Mouse (Mus musculus): ENCODE measurements at regions not wholly inside any gene's neighbourhood (a gene's known extent, or its start where the extent isn't known, plus 50 kb on each side); places are given as distances from the start of the nearest gene placed in this dataset.

- 91% methylated on average over 3 of the region's 3 CpGs for WGBS
These were observed 672.2 kb upstream of the 4930452B06Rik start for GRCm38 (mm10) chr14:9338220-9338619.

DNA sequence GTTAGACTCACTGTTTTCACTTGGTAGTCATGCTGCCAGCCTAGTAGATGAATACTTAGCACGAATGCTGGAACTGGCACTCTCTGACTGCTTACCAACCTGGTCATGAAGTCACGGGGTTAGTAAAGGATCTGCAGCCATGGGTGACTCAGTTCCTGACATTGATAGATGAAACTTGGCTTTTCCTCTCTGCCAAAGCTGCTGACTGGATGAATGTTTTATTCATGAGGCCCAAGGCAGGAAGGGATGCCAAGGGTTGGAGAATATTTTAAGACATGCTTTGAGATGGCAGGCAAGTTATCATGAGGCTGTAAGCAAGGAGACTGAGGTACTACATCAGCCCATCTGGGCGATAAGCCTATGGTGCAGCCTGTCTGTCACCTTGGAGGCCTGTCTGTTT lies 671.1 kb upstream of the 4930452B06Rik start:
- Histone ChIP-seq H3K4me2 (replicated peaks) (no peak overlapping the region), H3K27me3 (no peaks in the 10 kb centered on the region), H3K9me3 (replicated peaks) (no peaks in the 10 kb centered on the region), H3K27ac (no peak overlapping the region), H3K4me3 (no peak overlapping the region), H3K4me1 (no peaks in the 10 kb centered on the region), H3K36me3 (no peaks in the 10 kb centered on the region), H3K9ac (no peak overlapping the region)
- 45% methylated on average over 3 of the region's 3 CpGs for WGBS
- ATAC-seq (ENCODE audit: low FRiP score) = peak; percentile 64; the same call in 1 of the 2 replicates

More at GRCm38 (mm10) chr14:9338220-9338619, 672.2 kb upstream of the 4930452B06Rik start:
- H3K4me1 ChIP-seq = no peaks in the 10 kb centered on the region
- H3K36me3 ChIP-seq = no peaks in the 10 kb centered on the region
- H3K27ac ChIP-seq = no peak overlapping the region
- ATAC-seq (ENCODE audit: low FRiP score) = no peak
- no peak overlapping the region for H3K4me2 ChIP-seq (replicated peaks)
- H3K27me3 ChIP-seq = no peaks in the 10 kb centered on the region
- no peaks in the 10 kb centered on the region for H3K9me3 ChIP-seq (replicated peaks)
- no peak overlapping the region for H3K4me3 ChIP-seq
- H3K9ac ChIP-seq = no peak overlapping the region

- Histone ChIP-seq H3K4me3 (no peak overlapping the region), H3K27ac (no peak overlapping the region), H3K36me3 (no peaks in the 10 kb centered on the region), H3K9ac (no peak overlapping the region), H3K4me2 (replicated peaks) (no peak overlapping the region), H3K27me3 (no peaks in the 10 kb centered on the region), H3K9me3 (replicated peaks) (no peaks in the 10 kb centered on the region), H3K4me1 (peaks cover 9% of the 10 kb centered on the region; the same call in 1 of the 2 replicates)
- 37% methylated on average over 3 of the region's 3 CpGs for WGBS
- ATAC-seq (ENCODE audit: low FRiP score) = no peak
These were observed 665.6 kb upstream of the 4930452B06Rik start for GRCm38 (mm10) chr14:9331593-9331992.

DNA sequence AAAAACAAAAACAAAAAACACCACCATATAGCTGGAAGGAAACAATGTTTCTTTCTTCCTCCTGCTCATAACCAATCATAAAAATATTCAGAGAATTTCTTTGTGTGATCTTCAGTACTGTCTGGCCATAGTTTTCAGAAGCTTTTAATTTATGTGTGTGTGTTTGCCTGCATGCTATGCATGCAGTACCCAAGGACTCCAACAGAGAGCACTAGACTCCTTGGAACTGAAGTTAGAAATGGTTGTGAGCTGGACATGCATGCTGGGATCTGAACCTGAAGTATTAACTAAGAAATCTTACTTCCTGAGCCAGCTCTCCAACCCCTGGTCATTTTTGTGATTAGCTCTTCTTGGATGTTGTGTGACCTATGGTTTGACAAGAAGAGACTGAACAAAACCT lies 664.7 kb upstream of the 4930452B06Rik start:
- peaks cover 9% of the 10 kb centered on the region; the same call in 1 of the 2 replicates for H3K4me1 ChIP-seq
- H3K9ac ChIP-seq = no peak overlapping the region
- no peaks in the 10 kb centered on the region for H3K9me3 ChIP-seq (replicated peaks)
- H3K4me3 ChIP-seq = no peak overlapping the region
- ATAC-seq (ENCODE audit: low FRiP score) = no peak
- H3K27me3 ChIP-seq = no peaks in the 10 kb centered on the region
- no peak overlapping the region for H3K27ac ChIP-seq
- H3K4me2 ChIP-seq (replicated peaks) = no peak overlapping the region
- H3K36me3 ChIP-seq = no peaks in the 10 kb centered on the region

DNA sequence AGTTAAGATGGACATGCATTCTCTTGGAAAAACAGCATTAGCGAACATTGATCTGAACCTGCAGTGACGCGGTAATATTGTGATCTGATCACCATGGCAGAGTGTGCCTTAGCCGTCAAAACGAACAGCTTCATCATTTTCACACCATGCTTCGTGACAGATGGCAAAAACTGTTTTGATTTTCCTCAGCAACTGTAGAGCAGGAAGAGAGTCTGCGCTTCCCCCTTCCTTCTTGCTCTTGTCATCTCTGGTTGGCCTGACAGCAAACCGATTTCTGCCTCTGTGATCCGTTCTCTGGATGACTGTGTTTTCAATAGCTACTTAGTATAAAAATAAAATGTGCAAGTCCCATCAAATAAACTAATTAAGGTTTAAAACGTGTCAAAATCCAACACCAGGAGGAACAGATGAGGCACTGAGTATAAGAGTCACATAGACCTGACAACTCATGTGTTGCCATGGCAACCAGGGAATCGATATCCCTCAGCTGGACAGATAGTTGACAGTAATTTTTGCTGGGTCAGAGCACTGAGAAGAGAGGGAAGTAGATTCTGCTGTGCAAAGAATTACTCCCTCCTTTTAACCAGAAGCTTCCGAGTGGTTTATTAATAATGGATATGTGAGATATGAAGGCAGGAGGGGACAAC lies 663.9 kb upstream of the 4930452B06Rik start:
- Histone ChIP-seq H3K9me3 (replicated peaks) (no peaks in the 10 kb centered on the region), H3K27ac (peak overlapping the region; percentile 7; the same call in 1 of the 2 replicates), H3K4me2 (replicated peaks) (no peak overlapping the region), H3K4me3 (no peak overlapping the region), H3K27me3 (no peaks in the 10 kb centered on the region), H3K36me3 (no peaks in the 10 kb centered on the region), H3K4me1 (peaks cover 9% of the 10 kb centered on the region; the same call in 1 of the 2 replicates), H3K9ac (no peak overlapping the region)
- peak; percentile 86 for ATAC-seq (ENCODE audit: low FRiP score)
- WGBS = 65% methylated on average over 12 of the region's 12 CpGs

DNA sequence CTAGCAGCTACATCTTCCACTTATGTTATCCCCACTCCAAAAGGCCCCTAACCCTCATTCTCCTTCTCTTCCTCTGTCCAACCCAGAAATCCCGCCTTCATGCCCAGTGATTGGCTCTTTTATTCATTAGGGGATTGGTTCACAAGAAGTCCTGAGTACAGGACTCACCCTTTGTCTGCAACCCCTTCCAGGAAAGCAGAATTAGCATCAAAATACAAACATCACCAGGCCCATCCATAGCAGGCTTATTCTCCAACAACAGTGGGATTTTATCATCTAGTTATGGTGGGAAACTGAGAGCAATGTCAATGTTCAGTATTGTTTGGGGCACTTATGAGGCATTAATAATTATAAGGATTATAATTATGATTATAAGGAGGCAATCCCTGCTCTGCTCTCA lies 661.3 kb upstream of the 4930452B06Rik start:
- Histone ChIP-seq H3K27me3 (no peaks in the 10 kb centered on the region), H3K36me3 (no peaks in the 10 kb centered on the region), H3K9ac (no peak overlapping the region), H3K4me3 (no peak overlapping the region), H3K4me2 (replicated peaks) (no peak overlapping the region), H3K9me3 (replicated peaks) (no peaks in the 10 kb centered on the region), H3K27ac (no peak overlapping the region), H3K4me1 (peaks cover 9% of the 10 kb centered on the region; the same call in 1 of the 2 replicates)
- ATAC-seq (ENCODE audit: low FRiP score) = no peak
- WGBS = 63% methylated on average over 1 of the region's 1 CpGs

DNA sequence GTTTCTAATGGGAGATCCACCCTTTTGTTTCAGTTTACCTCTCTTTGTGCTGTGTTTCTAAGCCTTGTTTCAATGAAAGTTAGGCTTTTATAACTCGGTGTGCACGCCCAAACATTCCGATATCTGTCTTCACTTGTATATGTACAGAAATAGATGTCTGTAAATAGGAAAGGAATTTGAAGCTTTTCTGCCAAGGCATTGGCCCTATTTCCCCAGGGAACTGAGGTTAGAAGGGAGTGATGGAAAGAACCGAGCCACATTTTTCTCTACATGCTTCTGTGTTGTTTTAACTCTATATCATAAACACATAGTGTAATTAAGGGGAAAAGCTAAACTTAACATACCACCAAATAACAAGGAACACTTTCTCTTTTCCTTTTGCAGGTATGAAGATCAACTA lies 653.8 kb upstream of the 4930452B06Rik start:
- Histone ChIP-seq H3K4me2 (replicated peaks) (no peak overlapping the region), H3K4me1 (no peaks in the 10 kb centered on the region), H3K27ac (no peak overlapping the region), H3K9ac (no peak overlapping the region), H3K27me3 (no peaks in the 10 kb centered on the region), H3K36me3 (no peaks in the 10 kb centered on the region), H3K4me3 (no peak overlapping the region), H3K9me3 (replicated peaks) (no peaks in the 10 kb centered on the region)
- WGBS = 76% methylated on average over 4 of the region's 4 CpGs
- no peak for ATAC-seq (ENCODE audit: low FRiP score)

DNA sequence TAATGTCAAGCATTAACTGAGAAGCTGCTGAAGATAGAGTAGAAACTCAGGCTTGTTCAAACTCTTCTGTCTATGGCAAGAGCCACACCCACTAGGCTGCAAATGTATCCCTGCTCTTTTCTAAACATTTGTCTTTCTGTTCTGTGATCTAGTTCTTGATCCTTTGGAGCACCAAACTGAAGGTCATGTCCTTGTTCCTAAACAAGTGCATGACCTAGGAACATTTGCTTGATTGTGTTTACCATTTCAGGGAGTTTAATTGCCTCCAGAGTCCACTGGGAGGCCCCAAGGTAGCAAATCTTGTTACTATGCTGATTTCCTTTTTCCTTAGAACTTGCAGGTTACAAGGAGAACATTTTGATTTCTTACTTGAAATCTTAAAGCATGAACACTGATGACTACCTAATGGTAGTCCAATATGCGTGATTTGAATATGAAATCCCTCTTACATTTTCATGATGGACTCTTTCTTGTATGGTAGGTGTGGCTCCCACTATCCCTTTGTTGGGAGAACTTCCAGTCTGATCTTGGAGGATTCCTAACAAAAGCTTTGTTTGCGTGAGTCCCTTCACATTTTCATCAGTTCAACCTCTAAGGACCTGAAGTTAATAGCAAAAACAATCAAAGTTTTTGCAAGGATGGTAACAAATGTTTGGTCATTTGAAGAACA lies 652.9 kb upstream of the 4930452B06Rik start:
- no peak for ATAC-seq (ENCODE audit: low FRiP score)
- Histone ChIP-seq H3K36me3 (no peaks in the 10 kb centered on the region), H3K27ac (no peak overlapping the region), H3K9me3 (replicated peaks) (no peaks in the 10 kb centered on the region), H3K4me1 (no peaks in the 10 kb centered on the region), H3K9ac (no peak overlapping the region), H3K27me3 (no peaks in the 10 kb centered on the region), H3K4me3 (no peak overlapping the region), H3K4me2 (replicated peaks) (no peak overlapping the region)
- 84% methylated on average over 2 of the region's 2 CpGs for WGBS

DNA sequence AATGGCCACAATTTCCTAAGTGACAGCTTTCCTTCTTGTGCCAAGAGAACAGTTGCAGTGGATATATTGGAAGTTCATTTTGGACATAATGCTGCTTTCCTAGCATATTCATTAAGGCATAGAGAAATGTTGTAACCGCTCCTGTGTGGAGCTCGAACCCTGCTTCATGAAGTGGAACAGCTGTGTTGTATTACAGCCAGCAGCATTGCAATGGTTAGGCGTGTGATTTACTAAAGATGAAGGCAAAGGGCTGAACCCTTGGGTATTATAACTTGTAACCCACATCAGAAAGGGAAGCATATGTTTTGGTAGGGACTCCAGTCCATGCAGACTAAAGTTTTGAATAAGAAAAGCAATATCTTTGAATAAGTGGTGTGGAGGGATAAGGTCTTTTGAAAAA lies 649.2 kb upstream of the 4930452B06Rik start:
- Histone ChIP-seq H3K4me1 (no peaks in the 10 kb centered on the region), H3K4me3 (no peak overlapping the region), H3K9me3 (replicated peaks) (no peaks in the 10 kb centered on the region), H3K27ac (no peak overlapping the region), H3K9ac (no peak overlapping the region), H3K4me2 (replicated peaks) (no peak overlapping the region), H3K36me3 (no peaks in the 10 kb centered on the region), H3K27me3 (no peaks in the 10 kb centered on the region)
- ATAC-seq (ENCODE audit: low FRiP score) = no peak
- WGBS = 77% methylated on average over 3 of the region's 3 CpGs

DNA sequence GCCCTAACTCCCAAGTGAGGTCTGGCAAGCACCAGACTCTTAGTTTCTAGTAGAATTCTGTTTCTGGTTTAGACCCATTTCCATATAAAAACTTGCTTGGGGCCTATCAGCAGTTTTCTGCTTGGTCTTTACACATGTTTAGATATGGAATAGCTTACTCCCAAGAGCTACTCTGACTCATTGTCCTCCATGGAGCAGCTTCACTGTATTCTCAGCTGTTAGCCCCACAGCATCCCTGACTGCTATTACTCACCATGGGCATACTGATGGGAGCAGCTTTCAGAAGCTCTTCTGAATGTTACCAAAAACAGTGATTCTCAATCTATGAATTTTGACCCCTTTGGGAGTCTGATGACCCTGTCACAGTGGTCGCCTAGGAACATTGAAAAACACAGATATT lies 630.1 kb upstream of the 4930452B06Rik start:
- Histone ChIP-seq H3K4me1 (no peaks in the 10 kb centered on the region), H3K27me3 (no peaks in the 10 kb centered on the region), H3K36me3 (no peaks in the 10 kb centered on the region), H3K4me2 (replicated peaks) (no peak overlapping the region), H3K4me3 (no peak overlapping the region), H3K27ac (no peak overlapping the region), H3K9ac (no peak overlapping the region), H3K9me3 (replicated peaks) (0 out of 2 replicates have a peak, but pooled peaks cover 3% of the 10 kb centered on the region)
- WGBS = 88% methylated on average over 1 of the region's 1 CpGs
- no peak for ATAC-seq (ENCODE audit: low FRiP score)

GRCm38 (mm10) chr14:9294555-9294954 lies 628.5 kb upstream of the 4930452B06Rik start:
- no peak overlapping the region for H3K4me3 ChIP-seq
- H3K36me3 ChIP-seq = no peaks in the 10 kb centered on the region
- H3K27me3 ChIP-seq = no peaks in the 10 kb centered on the region
- no peaks in the 10 kb centered on the region for H3K4me1 ChIP-seq
- no peak overlapping the region for H3K4me2 ChIP-seq (replicated peaks)
- H3K9ac ChIP-seq = no peak overlapping the region
- H3K27ac ChIP-seq = no peak overlapping the region
- no peaks in the 10 kb centered on the region for H3K9me3 ChIP-seq (replicated peaks)
- ATAC-seq (ENCODE audit: low FRiP score) = no peak
- WGBS = 87% methylated on average over 2 of the region's 2 CpGs

DNA sequence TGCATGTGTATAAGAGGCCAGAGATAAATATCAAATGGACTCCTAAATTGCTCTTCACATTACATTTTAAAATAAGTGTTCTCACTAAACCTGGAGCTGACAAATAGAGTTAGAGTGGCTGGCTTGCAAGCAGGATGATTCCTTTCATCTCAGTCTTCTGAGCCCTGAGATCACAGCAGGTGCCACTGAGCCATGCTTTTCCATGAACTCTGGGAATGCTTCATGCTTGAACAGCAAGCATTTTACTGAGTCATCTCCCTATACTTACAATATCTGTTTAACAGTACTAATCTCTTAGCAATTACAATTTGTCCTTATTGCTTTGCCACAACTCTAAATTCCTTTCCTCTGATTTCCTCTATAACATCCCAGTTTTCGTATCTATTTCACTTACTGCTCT lies 622.1 kb upstream of the 4930452B06Rik start:
- no peak overlapping the region for H3K9ac ChIP-seq
- no peaks in the 10 kb centered on the region for H3K27me3 ChIP-seq
- H3K9me3 ChIP-seq (replicated peaks) = no peaks in the 10 kb centered on the region
- H3K4me2 ChIP-seq (replicated peaks) = no peak overlapping the region
- H3K4me3 ChIP-seq = no peak overlapping the region
- ATAC-seq (ENCODE audit: low FRiP score) = no peak
- WGBS = 91% methylated on average over 1 of the region's 1 CpGs
- H3K27ac ChIP-seq = no peak overlapping the region
- H3K36me3 ChIP-seq = no peaks in the 10 kb centered on the region
- H3K4me1 ChIP-seq = no peaks in the 10 kb centered on the region

GRCm38 (mm10) chr14:9285606-9286002 lies 619.6 kb upstream of the 4930452B06Rik start:
- H3K9me3 ChIP-seq (replicated peaks) = no peaks in the 10 kb centered on the region
- H3K9ac ChIP-seq = no peak overlapping the region
- no peak for ATAC-seq (ENCODE audit: low FRiP score)
- WGBS = 85% methylated on average over 7 of the region's 7 CpGs
- H3K27ac ChIP-seq = no peak overlapping the region
- H3K36me3 ChIP-seq = no peaks in the 10 kb centered on the region
- H3K27me3 ChIP-seq = no peaks in the 10 kb centered on the region
- H3K4me1 ChIP-seq = no peaks in the 10 kb centered on the region
- H3K4me3 ChIP-seq = no peak overlapping the region
- no peak overlapping the region for H3K4me2 ChIP-seq (replicated peaks)
